Mouse (Mus musculus) heart, postnatal 0 days (tissue): ENCODE results near the gene Dmrt3.

Experiments used
- CTCF ChIP-seq: IDR thresholded peaks from 2 replicates; pipeline ENCODE4 v1.5.1; 2016; ENCODE audit warnings: antibody characterized with exemption, control low read depth, low read depth
- EP300 ChIP-seq: IDR thresholded peaks from 2 replicates; pipeline ENCODE4 v1.6.1; 2016; ENCODE audit warnings: antibody characterized with exemption, low read depth

GRCm38 (mm10) chr19:25608961-25609850 lies 895 bp upstream of the Dmrt3 start:
- TF ChIP-seq CTCF (no peak), EP300 (no peak)
